Mouse (Mus musculus) layer of hippocampus, adult 18-20 months (tissue): ENCODE results near the gene Emc8. TPM values are rescaled to one million over a fixed set of nuclear protein-coding genes. Genes with fewer than 3 reads are reported as not detected.

ENCODE experiments used
- DNase-seq, 2 experiments: peaks; one replicate each; pipeline ENCODE4 v3.0.0; 2022; ENCODE audit warnings: low spot score in 2 of 2
- long read RNA-seq: library from polyadenylated mRNA; stranded (forward); transcript quantifications from one replicate; pipeline ENCODE4 v2.0.0, GENCODE M21; 2021
- total RNA-seq, 2 experiments: library from RNA; stranded (reverse); gene quantifications; 2 replicates each; pipeline ENCODE4 v1.2.3; 2021

Emc8 gene
- total RNA-seq: 10 to 100 TPM; 74.7 to 96.9 TPM
- long read RNA-seq, full-length matches to known transcripts: 86 of 101 reads
- long read RNA-seq, partial matches to known transcripts: 5 of 101 reads
- long read RNA-seq, other reads (novel, unspliced or antisense): 10 of 101 reads

DNA sequence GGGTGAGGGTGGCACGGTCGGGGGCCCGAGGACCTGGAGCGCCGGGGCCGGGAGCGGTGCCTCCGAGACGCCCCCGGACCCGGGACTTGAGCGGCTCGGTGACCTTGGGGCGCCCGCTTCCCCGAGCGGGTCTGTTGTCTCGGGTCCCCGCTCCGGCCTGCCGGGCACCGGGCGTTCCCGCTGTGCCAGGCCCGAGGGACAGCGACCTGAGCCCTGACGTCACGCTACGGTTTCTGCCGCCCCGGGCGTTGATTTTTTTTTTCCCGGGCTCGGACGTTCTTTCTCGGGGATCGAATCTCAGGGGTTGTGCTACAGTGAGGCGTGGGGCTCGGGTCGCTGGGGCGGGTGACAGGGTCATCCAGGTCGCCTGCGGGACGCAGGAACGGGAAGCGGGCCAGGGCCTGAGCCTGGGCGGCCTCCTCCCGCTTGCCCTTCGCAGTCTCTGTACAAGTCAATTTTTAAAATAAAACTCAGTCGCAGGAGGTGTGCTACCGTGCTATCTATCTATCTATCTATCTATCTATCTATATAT is at the start of gene Emc8:
Gene Emc8, minus strand, starts transcription at position 200 of the 532 bp plus-strand sequence.
- peak in 1 of 2 experiments; percentile 28 for DNase-seq

DNA sequence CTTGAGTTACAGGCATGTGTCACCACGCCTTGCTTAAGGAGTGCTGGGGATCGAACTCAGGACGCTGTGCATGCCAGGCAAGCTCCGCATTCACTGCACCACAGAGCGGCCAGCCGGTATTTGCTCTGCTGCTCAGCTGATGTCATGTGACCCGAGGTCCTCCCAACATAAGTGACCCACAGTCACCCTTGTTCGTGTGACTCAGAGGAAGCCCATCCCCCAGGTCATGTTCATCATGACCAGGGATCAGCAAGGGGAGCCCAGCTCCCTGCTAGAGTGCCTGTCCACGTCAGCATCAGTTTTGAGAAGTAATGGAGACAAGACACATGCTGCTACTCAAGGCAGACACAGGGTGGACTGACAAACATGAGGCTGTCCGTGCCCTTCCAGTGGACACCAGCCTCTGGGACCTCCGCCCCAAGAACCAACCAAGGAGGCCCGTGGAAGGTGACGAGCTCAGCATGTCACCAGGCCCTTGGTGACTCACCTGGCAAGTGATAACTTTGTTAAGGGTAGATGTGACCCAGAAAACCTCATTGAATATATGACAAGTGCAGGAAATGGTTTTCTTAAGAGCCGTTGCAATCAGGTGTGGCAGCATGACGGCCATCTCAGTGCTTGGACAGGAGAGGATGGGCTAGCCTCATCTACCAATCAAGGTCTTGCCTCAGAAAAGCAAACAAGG is 47.8 kb upstream of the Emc8 start:
- DNase-seq: no peak

DNA sequence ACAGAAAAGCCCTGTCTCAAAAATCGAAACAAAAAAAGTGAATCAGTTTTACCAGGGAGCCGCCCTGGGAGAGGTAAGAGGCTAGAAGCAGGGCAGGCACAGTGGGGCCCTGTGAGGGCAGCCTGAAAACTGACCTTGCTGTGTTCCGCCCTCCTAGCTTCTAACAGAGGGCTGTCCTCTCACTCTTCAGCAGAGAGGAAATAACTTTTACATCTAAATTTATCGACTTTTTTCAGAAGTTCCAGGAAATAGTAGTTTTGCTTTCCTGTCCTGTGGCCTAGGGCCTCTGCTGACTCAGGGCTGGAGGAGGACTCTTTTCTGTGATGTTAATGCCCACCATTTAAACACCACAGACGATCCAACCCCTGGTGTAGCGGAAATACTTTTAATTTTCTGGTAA is 46.8 kb upstream of the Emc8 start:
- no peak for DNase-seq

DNA sequence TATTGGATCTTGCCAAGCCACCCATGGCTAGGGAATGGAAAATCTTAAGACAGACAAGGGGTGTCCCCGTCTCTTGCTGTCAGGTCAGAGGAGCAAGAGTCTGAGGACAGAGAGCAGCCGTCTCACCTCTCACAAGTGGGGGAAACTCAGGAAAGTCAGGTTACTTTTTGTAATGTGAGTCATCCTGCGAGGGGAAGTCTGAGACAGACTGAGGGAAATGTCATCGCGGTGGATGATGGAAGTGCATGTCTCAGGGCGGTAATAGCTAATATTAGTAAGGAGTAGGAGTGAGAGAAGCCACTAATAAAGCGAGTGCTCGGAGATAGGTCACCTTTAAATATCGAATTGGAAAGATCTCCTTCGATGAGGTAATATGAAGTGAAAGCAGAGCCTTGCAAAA is 40.8 kb upstream of the Emc8 start:
- no peak for DNase-seq

DNA sequence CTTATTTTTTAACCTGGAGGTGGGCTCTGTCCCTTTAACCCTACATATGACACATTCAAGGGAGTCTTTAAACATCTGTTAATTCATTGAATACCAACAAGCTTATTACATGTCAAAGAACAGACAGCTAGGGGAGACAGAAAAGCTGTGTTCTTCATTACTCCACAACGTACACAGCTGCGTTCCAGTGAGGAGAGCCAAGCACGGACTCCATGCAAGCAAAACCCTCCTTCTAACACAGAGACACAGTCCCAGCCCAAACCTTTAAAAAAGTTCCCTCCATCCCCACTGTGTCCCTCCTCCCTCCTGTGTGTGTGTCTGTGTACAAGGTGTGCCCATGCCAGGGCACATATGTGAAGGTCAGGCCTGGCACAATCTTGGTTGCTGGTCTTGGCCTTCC is 37.8 kb upstream of the Emc8 start:
- no peak for DNase-seq

DNA sequence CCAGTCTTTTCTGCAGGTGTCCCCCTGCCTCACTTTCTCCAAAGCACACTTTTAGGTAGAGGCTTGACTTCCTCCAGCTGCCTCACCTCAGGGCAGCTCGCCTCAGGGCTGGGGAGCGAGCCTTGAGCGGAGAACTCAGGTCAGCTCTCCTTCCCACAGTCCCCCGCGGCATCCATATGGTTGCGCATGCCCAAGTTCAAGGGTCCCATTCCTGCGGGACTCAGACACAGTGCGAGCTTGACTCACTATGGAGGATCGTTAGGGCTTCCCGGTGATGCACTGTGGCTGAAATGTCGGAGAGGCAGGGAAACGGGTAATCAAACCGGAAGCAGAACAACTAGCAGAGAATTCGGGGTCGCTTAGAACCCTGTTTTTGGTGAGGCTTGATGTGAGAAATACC is 36.8 kb upstream of the Emc8 start:
- no peak for DNase-seq

DNA sequence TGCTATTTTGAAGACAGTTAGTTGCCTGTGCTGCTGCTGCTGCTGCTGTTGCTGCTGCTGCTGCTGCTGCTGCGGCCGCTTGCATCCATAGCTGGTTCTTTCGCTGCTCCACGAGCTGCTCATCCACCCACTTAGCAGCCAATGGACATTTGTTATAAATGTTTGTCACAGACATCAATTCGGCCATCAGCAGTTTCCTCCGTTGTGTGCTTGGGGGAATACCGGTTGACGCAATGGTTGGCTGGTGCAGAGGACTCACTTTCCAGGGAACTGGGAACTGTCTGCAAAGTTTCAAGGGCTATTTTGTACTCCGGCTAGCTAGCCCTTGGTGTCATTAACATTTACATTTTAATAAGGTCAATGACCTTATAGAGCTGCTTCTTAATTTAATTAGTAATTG is 35.8 kb upstream of the Emc8 start:
- DNase-seq: no peak

DNA sequence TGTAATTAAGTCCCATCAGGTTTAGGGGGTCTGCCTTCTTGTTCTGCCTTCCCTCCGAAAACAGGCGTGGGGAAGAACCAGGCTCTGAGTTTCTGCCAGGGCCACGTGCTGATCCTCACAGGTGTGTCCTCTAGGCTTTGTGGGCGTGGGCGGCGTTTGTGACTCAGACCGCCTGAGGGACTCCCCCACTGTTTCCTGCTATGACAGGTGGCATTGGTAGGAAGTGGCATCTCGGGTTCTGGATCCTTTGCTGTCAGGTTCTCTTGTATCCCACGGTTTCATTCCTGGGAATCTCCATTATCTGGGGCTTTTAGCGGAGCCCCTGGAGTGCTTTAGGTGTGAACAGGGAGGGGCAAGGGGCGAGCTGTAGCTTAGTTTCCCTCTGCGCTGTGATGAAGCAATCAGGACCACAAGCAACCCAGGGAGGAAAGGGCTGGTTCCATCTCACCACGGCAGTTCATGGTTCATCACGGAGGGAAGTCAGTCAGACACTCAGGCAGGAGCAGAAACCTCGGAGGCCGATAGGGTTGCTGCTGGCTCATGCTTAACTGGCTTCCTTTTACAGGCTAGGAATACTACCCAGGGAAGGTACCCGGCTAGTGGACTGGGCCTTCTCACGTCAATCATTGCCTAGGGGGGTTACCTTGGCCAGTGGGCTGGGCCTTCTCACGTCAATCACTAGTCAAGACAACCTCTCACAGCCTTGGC is 33.5 kb upstream of the Emc8 start:
- peak in 1 of 2 experiments; percentile 23 for DNase-seq

DNA sequence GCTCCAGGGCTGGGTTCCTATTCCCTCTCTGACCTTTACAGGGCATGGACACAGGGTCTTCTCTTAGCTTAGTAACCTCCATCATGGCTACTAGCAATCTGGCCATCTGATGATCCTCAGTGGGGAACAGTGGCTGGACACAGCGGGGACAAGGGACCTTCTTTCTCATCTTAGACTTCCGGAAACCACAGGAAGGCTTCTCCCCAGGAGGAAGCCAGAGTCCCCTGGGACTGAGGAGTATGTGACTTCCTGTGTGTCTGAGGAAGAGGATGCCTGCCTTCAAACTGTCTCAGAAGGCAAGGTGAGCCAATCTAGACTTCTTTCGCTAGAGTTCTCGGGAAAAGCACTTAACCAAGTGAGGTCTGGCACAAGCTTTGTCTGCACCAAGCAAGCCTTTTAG is 31.7 kb upstream of the Emc8 start:
- no peak for DNase-seq

DNA sequence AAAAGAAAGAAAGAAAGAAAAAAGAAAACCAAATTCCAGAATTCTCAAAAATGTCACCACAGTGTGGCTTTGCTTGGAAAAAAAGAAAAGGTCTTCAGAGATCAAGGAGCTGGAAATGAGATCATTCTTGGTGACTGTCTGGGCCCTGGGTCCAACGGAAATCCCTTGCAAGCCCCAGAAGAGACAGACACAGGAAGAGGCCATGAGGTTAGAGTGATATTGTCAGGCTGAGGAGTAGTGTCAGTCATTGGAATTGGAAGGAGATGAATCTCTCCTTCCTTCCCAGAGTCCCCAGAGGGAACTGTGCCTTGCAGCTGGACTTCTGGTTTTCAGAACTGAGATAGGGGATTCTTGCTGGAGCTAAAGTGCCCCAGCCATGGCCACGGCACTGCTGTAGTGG is 31.2 kb upstream of the Emc8 start:
- no peak for DNase-seq

DNA sequence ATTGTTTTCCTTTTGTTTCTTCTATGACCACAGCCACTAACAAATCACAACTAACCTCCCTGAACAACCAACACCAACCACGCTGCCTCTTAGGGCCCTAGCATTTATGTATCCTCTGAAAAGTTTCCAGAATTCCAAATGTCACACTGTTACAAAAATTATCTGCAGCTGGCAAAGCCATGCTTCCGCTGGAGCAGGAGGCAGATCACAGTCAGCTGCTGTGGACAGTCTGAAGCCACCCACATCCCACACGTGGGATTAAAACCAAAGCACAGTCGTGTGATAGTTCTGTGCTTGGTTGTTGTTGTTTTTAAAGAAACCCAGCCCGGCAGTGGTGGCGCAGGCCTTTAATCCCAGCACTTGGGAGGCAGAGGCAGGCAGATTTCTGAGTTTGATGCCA is 30.7 kb upstream of the Emc8 start:
- no peak for DNase-seq

DNA sequence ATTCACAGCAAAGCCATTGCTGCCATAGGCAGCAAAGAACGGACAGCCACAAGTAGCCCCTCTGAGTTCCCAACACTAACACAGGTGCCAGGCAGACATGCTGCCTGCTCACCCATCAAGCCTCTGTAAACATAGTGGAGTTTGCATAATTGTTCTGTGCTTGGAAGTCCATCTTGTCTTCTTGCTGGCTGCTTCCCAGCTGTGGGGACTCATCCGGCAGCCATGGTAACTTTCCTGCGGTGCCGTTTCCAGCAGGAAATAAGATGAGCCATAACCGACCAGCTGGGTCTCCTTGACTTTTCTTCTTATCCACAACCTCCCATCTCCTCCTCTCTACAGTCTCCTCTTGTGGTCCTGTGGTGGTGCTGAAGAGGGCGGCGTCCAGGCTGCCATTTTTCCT is 30.1 kb upstream of the Emc8 start:
- no peak for DNase-seq

DNA sequence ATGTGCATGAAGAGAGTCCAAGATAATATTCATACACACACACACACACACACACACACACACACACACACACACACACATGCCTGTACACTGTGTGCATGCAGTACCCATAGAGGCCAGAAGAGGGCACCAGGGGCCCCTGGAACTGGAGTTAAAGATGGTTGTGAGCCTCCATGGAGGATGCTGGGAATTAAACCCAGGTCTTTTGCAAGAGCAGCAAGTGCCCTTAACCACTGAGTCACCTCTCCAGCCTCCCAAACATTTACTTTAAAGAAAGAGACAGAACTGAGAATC is 29.6 kb upstream of the Emc8 start:
- no peak for DNase-seq

DNA sequence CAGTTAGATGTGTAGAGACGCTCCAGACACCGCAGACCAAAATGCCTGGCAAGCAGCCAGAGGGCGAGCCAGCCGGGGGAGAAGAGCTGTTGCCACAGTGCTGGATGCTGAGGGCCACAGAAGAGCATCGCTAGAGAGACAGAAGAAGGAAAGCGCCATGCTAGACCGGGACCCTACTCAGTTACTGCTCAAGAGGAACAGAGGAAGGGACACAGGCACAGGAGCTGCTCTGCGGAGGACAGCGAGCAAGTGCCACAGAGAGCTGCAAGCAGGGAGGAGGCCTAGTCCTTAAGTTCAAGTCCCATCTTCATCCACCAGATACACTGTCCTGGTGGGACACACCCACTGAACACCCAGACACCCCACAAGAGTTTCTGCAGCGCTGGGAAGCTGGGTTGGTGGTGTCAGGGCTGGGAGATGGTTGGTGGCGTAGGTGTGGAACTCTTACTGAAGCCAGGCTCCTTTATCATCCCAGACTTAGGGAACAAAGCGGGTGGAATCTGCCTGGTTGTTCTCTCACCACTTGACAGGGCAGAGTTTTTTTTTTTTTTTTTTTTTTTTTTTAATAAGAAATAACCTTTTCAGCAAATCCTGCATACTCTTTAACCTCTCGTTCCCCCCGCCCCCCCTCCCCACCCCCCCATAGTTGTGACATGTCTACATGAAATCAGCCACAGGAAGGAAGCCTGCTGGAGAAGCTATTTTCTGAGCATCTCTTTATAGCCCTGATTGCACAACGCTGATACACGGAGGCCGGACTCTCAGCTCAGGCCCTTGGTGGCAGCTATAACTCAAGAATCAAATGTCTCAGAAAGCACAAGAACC is 29.0 kb upstream of the Emc8 start:
- DNase-seq: no peak

DNA sequence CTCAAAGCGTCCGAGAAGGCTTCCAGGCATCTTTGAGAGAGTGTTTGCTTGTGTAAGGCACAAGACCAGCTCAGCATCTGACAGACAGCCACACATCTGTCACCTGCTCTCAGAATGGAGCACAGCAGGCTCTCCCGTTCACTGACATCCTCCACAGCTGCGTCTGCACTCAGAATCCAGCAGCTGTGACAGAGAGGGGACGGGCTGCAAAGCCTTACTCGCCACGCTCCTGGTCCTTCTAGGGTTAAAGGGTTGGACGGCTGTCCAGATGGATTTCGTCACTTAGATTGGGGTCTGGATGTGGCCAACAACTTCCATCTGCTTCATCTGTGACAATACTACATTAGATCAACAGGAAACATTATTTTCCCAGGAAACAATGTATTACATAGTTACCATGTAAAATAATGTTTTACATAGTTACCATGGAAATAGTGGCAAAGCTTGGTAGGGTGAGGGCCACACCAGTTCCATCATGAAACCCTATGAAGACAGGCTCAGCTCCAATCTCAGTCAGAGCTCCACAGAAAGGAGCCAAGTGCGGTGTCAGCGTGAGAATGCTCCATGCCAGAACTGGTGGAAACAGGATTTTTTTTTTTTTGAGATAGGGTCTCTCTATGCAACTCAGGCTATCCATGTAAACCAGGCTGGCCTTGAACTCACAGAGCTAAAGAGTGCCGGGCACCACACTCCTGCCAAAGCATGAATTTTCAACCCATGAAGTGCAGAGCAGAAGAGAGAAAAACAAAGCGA is 28.2 kb upstream of the Emc8 start:
- DNase-seq: no peak

DNA sequence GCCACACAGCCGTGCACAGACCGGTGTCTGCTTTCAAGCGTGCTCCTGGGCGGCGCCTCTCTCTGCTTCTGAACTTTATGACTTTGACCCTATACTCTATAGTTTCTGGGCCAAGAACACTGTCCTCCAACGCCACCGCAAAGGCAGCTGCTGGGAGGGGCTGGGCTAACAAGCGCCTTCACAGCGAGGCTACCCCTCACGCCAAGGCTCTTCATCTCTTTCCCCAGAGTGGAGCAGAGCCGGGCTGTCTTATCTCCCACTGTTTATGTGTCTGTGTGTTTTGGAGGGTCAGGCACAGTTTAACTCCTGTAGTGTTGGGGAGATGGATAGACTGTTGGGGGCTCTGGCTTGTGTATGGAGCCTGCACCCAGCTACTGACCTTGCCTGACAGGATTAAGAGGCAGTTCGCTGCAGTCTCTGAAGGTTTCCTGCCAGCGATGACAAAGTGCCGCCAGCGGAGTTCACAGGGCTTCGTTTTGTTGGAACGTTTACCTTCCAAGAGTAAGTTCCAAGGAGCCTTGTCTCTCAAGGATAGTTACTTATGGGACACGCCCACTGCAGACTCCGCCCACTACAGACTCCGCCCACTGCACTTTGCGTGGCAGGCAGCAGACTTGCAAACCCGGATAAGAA is 25.6 kb upstream of the Emc8 start:
- DNase-seq: no peak

DNA sequence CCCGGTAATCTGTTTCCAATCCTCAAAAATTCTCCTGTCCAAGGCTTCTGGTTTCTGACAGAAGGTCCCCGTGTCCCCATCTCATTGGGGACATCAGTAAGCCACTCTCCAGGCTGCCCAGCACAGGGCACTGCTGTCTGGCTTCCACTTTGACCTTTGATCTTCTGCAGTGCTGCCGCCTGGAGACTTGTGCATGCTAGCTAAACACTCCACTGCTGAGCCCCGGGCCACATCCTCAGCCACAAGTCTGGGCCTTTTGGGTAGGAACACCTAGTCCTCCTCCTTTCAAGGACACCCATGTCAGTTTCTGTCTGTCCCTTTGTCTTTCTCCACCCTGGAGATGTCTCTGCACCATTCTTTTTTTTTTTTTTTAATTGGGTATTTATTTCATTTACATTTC is 24.6 kb upstream of the Emc8 start:
- DNase-seq: no peak

DNA sequence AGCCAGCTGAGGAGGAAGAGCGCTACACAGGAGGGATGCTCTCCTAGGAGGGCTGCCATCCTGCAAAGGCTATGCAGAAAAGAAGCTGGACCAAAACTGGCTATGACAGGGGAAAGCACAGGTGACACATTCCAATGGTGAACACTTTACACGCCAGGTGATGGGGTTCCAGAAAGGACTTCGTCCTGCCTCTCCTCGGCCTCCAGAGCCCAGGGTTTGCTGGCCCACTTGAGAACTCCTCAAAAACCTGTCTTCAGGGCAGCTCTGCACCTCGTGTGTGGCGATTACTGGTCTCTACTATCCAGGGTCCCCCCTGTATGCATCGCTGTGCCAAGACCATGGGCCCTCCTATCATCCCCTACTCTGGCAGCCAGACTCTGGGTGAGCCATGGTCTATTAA is 20.1 kb upstream of the Emc8 start:
- DNase-seq: no peak

DNA sequence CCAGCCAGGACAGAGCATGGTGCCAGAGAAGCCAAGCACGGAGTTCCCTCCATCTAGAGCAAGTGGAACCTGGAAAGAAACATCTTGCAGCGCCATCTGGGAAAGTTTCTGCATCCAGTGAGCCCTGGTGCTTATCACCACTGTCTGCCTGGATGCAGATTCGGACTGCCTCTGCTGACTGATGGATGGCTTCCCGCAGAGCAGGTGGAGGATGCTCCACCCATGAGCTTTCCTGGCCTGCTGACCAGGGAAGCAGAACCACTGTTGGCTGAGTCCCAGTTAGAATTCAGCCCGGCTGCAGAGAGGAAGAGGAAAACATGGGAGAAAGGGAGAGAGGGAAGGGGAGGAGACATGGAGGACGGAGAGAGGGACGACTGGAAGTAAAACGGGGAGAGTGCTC is 19.4 kb upstream of the Emc8 start:
- DNase-seq: no peak

DNA sequence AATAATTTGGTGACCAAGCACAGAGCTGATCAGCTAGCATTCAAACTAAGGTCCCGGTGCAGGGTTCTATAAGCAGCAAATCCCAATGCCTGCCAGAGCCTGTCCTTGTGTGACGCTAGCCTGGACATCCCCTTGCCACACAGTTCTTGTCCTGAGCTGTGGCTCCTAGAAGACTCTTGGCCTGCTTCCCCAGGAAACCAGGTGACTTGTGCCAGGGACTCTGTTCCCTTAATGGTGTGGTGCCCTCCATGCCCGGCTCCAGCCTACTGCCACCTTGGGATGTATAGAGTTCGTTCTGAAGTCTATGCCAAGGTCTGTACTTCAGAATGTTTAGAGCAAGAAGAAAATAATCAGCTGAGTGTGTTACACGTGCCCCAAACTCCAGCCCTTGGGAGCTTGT is 18.2 kb upstream of the Emc8 start:
- no peak for DNase-seq

DNA sequence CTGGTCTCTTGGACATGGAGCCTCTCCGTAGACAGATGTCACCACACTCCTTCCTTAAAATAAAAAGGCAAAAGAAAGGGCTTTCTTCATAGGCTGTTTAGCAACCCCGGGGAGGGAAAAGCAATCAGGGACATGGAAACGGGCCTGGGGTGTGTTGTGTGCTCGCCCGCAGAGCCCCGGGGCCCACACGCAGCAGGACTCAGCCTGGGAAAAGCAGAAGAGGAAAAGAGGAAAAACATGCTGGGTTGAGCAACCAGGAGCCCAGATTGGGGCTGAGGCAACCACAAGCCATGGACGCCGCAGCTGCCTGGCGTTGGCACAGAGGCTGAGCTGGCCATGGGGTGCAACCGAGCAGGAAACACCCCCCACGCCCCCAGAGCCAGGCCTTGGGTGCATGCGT is 17.7 kb upstream of the Emc8 start:
- no peak for DNase-seq
